Mouse (Mus musculus) urinary bladder, postnatal 14 days (tissue): ENCODE results near the gene Hist2h2aa1.
"Not testable (repeated sequence)": the region's sequence is repeated elsewhere in the genome, so short reads cannot be mapped to it uniquely, and the experiment has no call there.

Experiments used
- DNase-seq: peaks from one replicate; pipeline ENCODE4 v3.0.0; 2021; ENCODE audit warnings: low spot score

The Hist2h2aa1 gene

GRCm38 (mm10) chr3:96230404-96230803, 14.9 kb upstream of the Hist2h2aa1 start:
- no peak for DNase-seq

- no peak for DNase-seq
Measured at GRCm38 (mm10) chr3:96230910-96231757, 14.2 kb upstream of the Hist2h2aa1 start.

GRCm38 (mm10) chr3:96231758-96232120, 13.6 kb upstream of the Hist2h2aa1 start:
- DNase-seq: no peak

GRCm38 (mm10) chr3:96234914-96235313, 10.4 kb upstream of the Hist2h2aa1 start:
- DNase-seq: no peak

GRCm38 (mm10) chr3:96235836-96236235, 9.5 kb upstream of the Hist2h2aa1 start:
- DNase-seq: no peak

GRCm38 (mm10) chr3:96236834-96237334, 8.4 kb upstream of the Hist2h2aa1 start:
- no peak for DNase-seq

GRCm38 (mm10) chr3:96237335-96237903, 7.9 kb upstream of the Hist2h2aa1 start:
- DNase-seq: no peak

- DNase-seq: no peak
Measured at GRCm38 (mm10) chr3:96237904-96238511, 7.3 kb upstream of the Hist2h2aa1 start.

- DNase-seq: not testable (repeated sequence)
Measured at GRCm38 (mm10) chr3:96238954-96239793, 6.1 kb upstream of the Hist2h2aa1 start, which contains the start of gene Hist2h3c2. Gene Hist2h3c2 (minus strand): TSS chr3:96239127.

- DNase-seq: peak; percentile 94
Measured at GRCm38 (mm10) chr3:96239949-96240798, 5.1 kb upstream of the Hist2h2aa1 start, which contains the start of gene Hist2h2aa2. Gene Hist2h2aa2 (minus strand): TSS chr3:96240276.

- DNase-seq: no peak
Measured at GRCm38 (mm10) chr3:96240799-96241197, 4.5 kb upstream of the Hist2h2aa1 start.

- DNase-seq: no peak
Measured at GRCm38 (mm10) chr3:96243921-96244572, 1.2 kb upstream of the Hist2h2aa1 start.

GRCm38 (mm10) chr3:96246018-96246417, 721 bp downstream of the Hist2h2aa1 start:
- not testable (repeated sequence) for DNase-seq

- not testable (repeated sequence) for DNase-seq
Measured at GRCm38 (mm10) chr3:96246427-96246856, 1.1 kb downstream of the Hist2h2aa1 start, which contains the start of gene Hist2h3c1. Gene Hist2h3c1 (plus strand): TSS chr3:96246685.

- no peak for DNase-seq
Measured at GRCm38 (mm10) chr3:96247356-96248140, 2.3 kb downstream of the Hist2h2aa1 start.

GRCm38 (mm10) chr3:96248141-96249033, 3.1 kb downstream of the Hist2h2aa1 start:
- no peak for DNase-seq

GRCm38 (mm10) chr3:96249034-96249345, 3.7 kb downstream of the Hist2h2aa1 start:
- DNase-seq: no peak

- DNase-seq: no peak
Measured at GRCm38 (mm10) chr3:96250890-96251289, 5.6 kb downstream of the Hist2h2aa1 start.
